Mouse (Mus musculus) C2C12 (cell line): ENCODE results near the gene Gm13272. TPM values are rescaled to one million over a fixed set of nuclear protein-coding genes. Genes with fewer than 3 reads are reported as not detected.
"Not testable (repeated sequence)": the region's sequence is repeated elsewhere in the genome, so short reads cannot be mapped to it uniquely, and the experiment has no call there.

ENCODE experiments used
- H3K27me3 ChIP-seq: one replicate; pipeline ENCODE4 v1.6.1; 2011; ENCODE audit not compliant: control insufficient read depth, insufficient read depth, insufficient read length
- H3K36me3 ChIP-seq: one replicate; pipeline ENCODE4 v1.6.1; 2011; ENCODE audit not compliant: control insufficient read depth, insufficient read depth
- H3K4me3 ChIP-seq: one replicate; pipeline ENCODE4 v1.5.1; 2011; ENCODE audit warnings: mild to moderate bottlenecking, control low read depth; ENCODE audit not compliant: poor library complexity, insufficient read depth, severe bottlenecking
- H3K79me2 ChIP-seq: one replicate; pipeline ENCODE4 v1.6.1; 2011; ENCODE audit not compliant: control insufficient read depth, insufficient read depth
- H3K79me3 ChIP-seq: one replicate; pipeline ENCODE4 v1.6.1; 2011; ENCODE audit warnings: low read depth, control low read depth
- H3ac ChIP-seq: one replicate; pipeline ENCODE3; 2011; ENCODE audit warnings: low read depth; ENCODE audit not compliant: control insufficient read depth, insufficient read length
- CEBPB ChIP-seq: IDR thresholded peaks from one replicate; pipeline ENCODE4 v1.6.1; 2011; ENCODE audit warnings: low read depth, mild to moderate bottlenecking, control low read depth, moderate library complexity
- CTCF ChIP-seq: IDR thresholded peaks from one replicate; pipeline ENCODE4 v1.5.1; 2011; ENCODE audit not compliant: control insufficient read depth, insufficient read depth, insufficient read length
- FOSL1 ChIP-seq: IDR thresholded peaks from one replicate; pipeline ENCODE4 v1.8.0; 2011; ENCODE audit warnings: mild to moderate bottlenecking, low read length; ENCODE audit not compliant: poor library complexity, insufficient read depth, severe bottlenecking
- MAX ChIP-seq: IDR thresholded peaks from one replicate; pipeline ENCODE4 v1.6.1; 2011; ENCODE audit warnings: mild to moderate bottlenecking, control low read depth
- MYOD1 ChIP-seq: IDR thresholded peaks from one replicate; pipeline ENCODE4 v1.6.1; 2011; ENCODE audit warnings: low read depth; ENCODE audit not compliant: control insufficient read depth, insufficient read length
- MYOG ChIP-seq: IDR thresholded peaks from one replicate; pipeline ENCODE4 v1.6.1; 2011; ENCODE audit not compliant: control insufficient read depth, insufficient read length; ENCODE audit errors: extremely low read depth
- USF1 ChIP-seq: IDR thresholded peaks from one replicate; pipeline ENCODE4 v1.6.1; 2011; ENCODE audit warnings: low read depth, mild to moderate bottlenecking, control low read depth, moderate library complexity
- polyA plus RNA-seq: library from polyadenylated mRNA; unstranded; fragments of >200 nt; fragmentation: generic; extraction: Trizol; gene quantifications from one replicate; pipeline ENCODE4 v1.2.1, GENCODE M21; 2012; ENCODE audit warnings: missing spikeins

The Gm13272 gene
- polyA plus RNA-seq, 1 experiment = not detected

- TF ChIP-seq MYOD1 (no peak), CTCF (no peak), FOSL1 (no peak), MAX (no peak), CEBPB (no peak), MYOG (no peak), USF1 (no peak)
- no peaks in the 10 kb centered on the region for H3K27me3 ChIP-seq
- H3ac ChIP-seq = no peak overlapping the region
- H3K79me2 ChIP-seq = no peaks in the 10 kb centered on the region
- no peak overlapping the region for H3K4me3 ChIP-seq
- H3K36me3 ChIP-seq = no peaks in the 10 kb centered on the region
- H3K79me3 ChIP-seq = no peaks in the 10 kb centered on the region
Observed at GRCm38 (mm10) chr4:88749926-88750325, 29.7 kb upstream of the Gm13272 start.

- not testable (repeated sequence) for H3K4me3 ChIP-seq, H3K79me2 ChIP-seq, H3K79me3 ChIP-seq, H3ac ChIP-seq, H3K36me3 ChIP-seq, H3K27me3 ChIP-seq
Observed at GRCm38 (mm10) chr4:88754818-88755340, 24.8 kb upstream of the Gm13272 start, which contains the start of gene Gm13271. Gene Gm13271 (plus strand): TSS chr4:88754868.

GRCm38 (mm10) chr4:88756581-88757513, 22.8 kb upstream of the Gm13272 start:
- H3K79me3 ChIP-seq, H3ac ChIP-seq, H3K27me3 ChIP-seq, H3K36me3 ChIP-seq, H3K4me3 ChIP-seq, H3K79me2 ChIP-seq: not testable (repeated sequence)

GRCm38 (mm10) chr4:88757628-88758031, 22.0 kb upstream of the Gm13272 start:
- not testable (repeated sequence) for H3K27me3 ChIP-seq, H3K79me3 ChIP-seq, H3ac ChIP-seq, H3K4me3 ChIP-seq, H3K36me3 ChIP-seq, H3K79me2 ChIP-seq

- H3ac ChIP-seq, H3K4me3 ChIP-seq, H3K27me3 ChIP-seq, H3K79me3 ChIP-seq, H3K79me2 ChIP-seq, H3K36me3 ChIP-seq: not testable (repeated sequence)
Observed at GRCm38 (mm10) chr4:88758751-88759150, 20.9 kb upstream of the Gm13272 start.

GRCm38 (mm10) chr4:88759610-88760268, 19.9 kb upstream of the Gm13272 start, which contains the start of gene Gm13283:
Gene Gm13283 (plus strand): TSS chr4:88760119.
- not testable (repeated sequence) for H3ac ChIP-seq, H3K4me3 ChIP-seq, H3K79me3 ChIP-seq, H3K79me2 ChIP-seq, H3K36me3 ChIP-seq, H3K27me3 ChIP-seq

- H3K79me2 ChIP-seq, H3K79me3 ChIP-seq, H3K4me3 ChIP-seq, H3K36me3 ChIP-seq, H3ac ChIP-seq, H3K27me3 ChIP-seq: not testable (repeated sequence)
Observed at GRCm38 (mm10) chr4:88760431-88760830, 19.2 kb upstream of the Gm13272 start.

- not testable (repeated sequence) for H3K27me3 ChIP-seq, H3K36me3 ChIP-seq, H3ac ChIP-seq
Observed at GRCm38 (mm10) chr4:88761776-88762175, 17.9 kb upstream of the Gm13272 start.

GRCm38 (mm10) chr4:88762341-88762740, 17.3 kb upstream of the Gm13272 start:
- not testable (repeated sequence) for H3K79me3 ChIP-seq, H3K27me3 ChIP-seq, H3ac ChIP-seq, H3K4me3 ChIP-seq, H3K79me2 ChIP-seq, H3K36me3 ChIP-seq

More at GRCm38 (mm10) chr4:88761776-88762175, 17.9 kb upstream of the Gm13272 start:
- H3K4me3 ChIP-seq, H3K79me3 ChIP-seq, H3K79me2 ChIP-seq: not testable (repeated sequence)

- H3K79me3 ChIP-seq, H3K27me3 ChIP-seq, H3K4me3 ChIP-seq, H3K36me3 ChIP-seq, H3ac ChIP-seq, H3K79me2 ChIP-seq: not testable (repeated sequence)
Observed at GRCm38 (mm10) chr4:88763384-88764018, 16.1 kb upstream of the Gm13272 start.
